Mouse (Mus musculus): ENCODE data around the gene Slc35f1. TPM values are rescaled to one million over a fixed set of nuclear protein-coding genes. Genes with fewer than 3 reads are reported as not detected.

Gene Slc35f1
- total and polyA plus RNA-seq, 3 experiments = not detected

- no peaks in the 10 kb centered on the region for H3K9me3 ChIP-seq (replicated peaks; ENCODE audit: insufficient read depth, low read length)
- H3K4me3 ChIP-seq (ENCODE audit: control insufficient read depth in 1 of 2, insufficient read depth in 1 of 2, low read depth in 2 of 2, low read length in 2 of 2) = no peak overlapping the region
- H3K36me3 ChIP-seq (ENCODE audit: control insufficient read depth in 1 of 2, insufficient read depth in 2 of 2, low read length in 2 of 2) = no peaks in the 10 kb centered on the region
- no peak for TF ChIP-seq ELF1 (IDR thresholded peaks at IDR 0.05; ENCODE audit: low read depth, low read length)
- TF ChIP-seq JUND (IDR thresholded peaks at IDR 0.05; ENCODE audit: low read depth, low read length) = no peak
- no peak for TF ChIP-seq NRF1 (IDR thresholded peaks at IDR 0.05; ENCODE audit: insufficient read depth, low read depth, low read length, poor library complexity, severe bottlenecking)
- TF ChIP-seq MEF2A (IDR thresholded peaks at IDR 0.05; ENCODE audit: extremely low read depth, insufficient replicate concordance, low read depth, low read length, poor library complexity, severe bottlenecking) = no peak
- no peak for TF ChIP-seq E2F4 (IDR thresholded peaks at IDR 0.05; ENCODE audit: borderline replicate concordance, low read depth, low read length)
- no peak for TF ChIP-seq SIN3A (IDR thresholded peaks at IDR 0.05; ENCODE audit: low read length)
- DNase-seq (ENCODE audit: low read depth, low spot score) = no peak
- no peaks in the 10 kb centered on the region for H3K79me2 ChIP-seq (ENCODE audit: control insufficient read depth, insufficient read depth, low read length, poor library complexity)
- no peaks in the 10 kb centered on the region for H3K27me3 ChIP-seq (ENCODE audit: control insufficient read depth in 1 of 2, insufficient read depth in 2 of 2, low read length in 2 of 2)
- H3K27ac ChIP-seq (ENCODE audit: control insufficient read depth, low read depth, low read length) = no peak overlapping the region
- H3K9ac ChIP-seq (ENCODE audit: control insufficient read depth, low read depth, low read length, poor library complexity, severe bottlenecking) = no peak overlapping the region
- no peaks in the 10 kb centered on the region for H3K4me1 ChIP-seq (ENCODE audit: control insufficient read depth in 1 of 2, insufficient read depth in 2 of 2, low read length in 2 of 2)
Observed at GRCm38 (mm10) chr10:52743831-52744230, 53.5 kb downstream of the Slc35f1 start.

GRCm38 (mm10) chr10:52748028-52748597 is 57.8 kb downstream of the Slc35f1 start:
- no peaks in the 10 kb centered on the region for H3K4me1 ChIP-seq (ENCODE audit: control insufficient read depth in 1 of 2, insufficient read depth in 2 of 2, low read length in 2 of 2)
- TF ChIP-seq MYB (IDR thresholded peaks at IDR 0.05; ENCODE audit: low read depth, low read length) = no peak
- no peak for TF ChIP-seq ELF1 (IDR thresholded peaks at IDR 0.05; ENCODE audit: low read depth, low read length)
- TF ChIP-seq ZKSCAN1 (IDR thresholded peaks at IDR 0.05; ENCODE audit: low read depth, low read length) = no peak
- no peak for TF ChIP-seq TCF12 (IDR thresholded peaks at IDR 0.05; ENCODE audit: low read depth, low read length)
- H3K9me3 ChIP-seq (replicated peaks; ENCODE audit: insufficient read depth, low read length) = no peaks in the 10 kb centered on the region
- no peaks in the 10 kb centered on the region for H3K27me3 ChIP-seq (ENCODE audit: control insufficient read depth in 1 of 2, insufficient read depth in 2 of 2, low read length in 2 of 2)
- no peaks in the 10 kb centered on the region for H3K36me3 ChIP-seq (ENCODE audit: control insufficient read depth in 1 of 2, insufficient read depth in 2 of 2, low read length in 2 of 2)
- no peak overlapping the region for H3K9ac ChIP-seq (ENCODE audit: control insufficient read depth, low read depth, low read length, poor library complexity, severe bottlenecking)
- no peak for DNase-seq (ENCODE audit: low read depth, low spot score)
- H3K4me3 ChIP-seq (ENCODE audit: control insufficient read depth in 1 of 2, insufficient read depth in 1 of 2, low read depth in 2 of 2, low read length in 2 of 2) = no peak overlapping the region
- no peaks in the 10 kb centered on the region for H3K79me2 ChIP-seq (ENCODE audit: control insufficient read depth, insufficient read depth, low read length, poor library complexity)
- no peak overlapping the region for H3K27ac ChIP-seq (ENCODE audit: control insufficient read depth, low read depth, low read length)

- H3K4me3 ChIP-seq (ENCODE audit: control insufficient read depth in 1 of 2, insufficient read depth in 1 of 2, low read depth in 2 of 2, low read length in 2 of 2) = no peak overlapping the region
- H3K27ac ChIP-seq (ENCODE audit: control insufficient read depth, low read depth, low read length) = no peak overlapping the region
- no peak overlapping the region for H3K9ac ChIP-seq (ENCODE audit: control insufficient read depth, low read depth, low read length, poor library complexity, severe bottlenecking)
- no peak for DNase-seq (ENCODE audit: low read depth, low spot score)
- H3K36me3 ChIP-seq (ENCODE audit: control insufficient read depth in 1 of 2, insufficient read depth in 2 of 2, low read length in 2 of 2) = no peaks in the 10 kb centered on the region
- no peaks in the 10 kb centered on the region for H3K4me1 ChIP-seq (ENCODE audit: control insufficient read depth in 1 of 2, insufficient read depth in 2 of 2, low read length in 2 of 2)
- no peak for TF ChIP-seq ELF1 (IDR thresholded peaks at IDR 0.05; ENCODE audit: low read depth, low read length)
- no peak for TF ChIP-seq ZNF384 (IDR thresholded peaks at IDR 0.05; ENCODE audit: low read depth, low read length)
- no peak for TF ChIP-seq EP300 (IDR thresholded peaks at IDR 0.05; ENCODE audit: low read depth in 1 of 2, low read length in 2 of 2)
- no peak for TF ChIP-seq BHLHE40 (IDR thresholded peaks at IDR 0.05; ENCODE audit: borderline replicate concordance, low read depth, low read length)
- TF ChIP-seq GABPA (IDR thresholded peaks at IDR 0.05; ENCODE audit: low read depth, low read length) = no peak
- no peak for TF ChIP-seq RCOR1 (IDR thresholded peaks at IDR 0.05; ENCODE audit: low read depth, low read length)
- TF ChIP-seq NRF1 (IDR thresholded peaks at IDR 0.05; ENCODE audit: insufficient read depth, low read depth, low read length, poor library complexity, severe bottlenecking) = no peak
- TF ChIP-seq TCF12 (IDR thresholded peaks at IDR 0.05; ENCODE audit: low read depth, low read length) = no peak
- no peak for TF ChIP-seq NELFE (IDR thresholded peaks at IDR 0.05; ENCODE audit: low read depth, low read length)
- no peak for TF ChIP-seq MEF2A (IDR thresholded peaks at IDR 0.05; ENCODE audit: extremely low read depth, insufficient replicate concordance, low read depth, low read length, poor library complexity, severe bottlenecking)
- no peak for TF ChIP-seq CHD1 (IDR thresholded peaks at IDR 0.05; ENCODE audit: low read depth, low read length)
- TF ChIP-seq CHD2 (IDR thresholded peaks at IDR 0.05; ENCODE audit: low read length) = no peak
- TF ChIP-seq MXI1 (IDR thresholded peaks at IDR 0.05; ENCODE audit: low read depth, low read length) = no peak
- TF ChIP-seq SIN3A (IDR thresholded peaks at IDR 0.05; ENCODE audit: low read length) = no peak
- TF ChIP-seq POLR2A (IDR thresholded peaks at IDR 0.05; ENCODE audit: control insufficient read depth in 1 of 2, insufficient read depth in 1 of 2, low read depth in 1 of 2, low read length in 2 of 2, poor library complexity in 1 of 2) = no peak
- no peak for TF ChIP-seq MYC (IDR thresholded peaks at IDR 0.05; ENCODE audit: low read depth, low read length)
- H3K9me3 ChIP-seq (replicated peaks; ENCODE audit: insufficient read depth, low read length) = no peaks in the 10 kb centered on the region
- no peaks in the 10 kb centered on the region for H3K27me3 ChIP-seq (ENCODE audit: control insufficient read depth in 1 of 2, insufficient read depth in 2 of 2, low read length in 2 of 2)
- no peaks in the 10 kb centered on the region for H3K79me2 ChIP-seq (ENCODE audit: control insufficient read depth, insufficient read depth, low read length, poor library complexity)
Observed at GRCm38 (mm10) chr10:52755949-52756679, 65.8 kb downstream of the Slc35f1 start.

Data from MEL (cell line).